Comparison of ENCODE assay signal across 8 mouse cellular contexts in genomic region chr17:28350466-28351352, GRCm38 (mm10). TPM values are rescaled to one million over a fixed set of nuclear protein-coding genes. Genes with fewer than 3 reads are reported as not detected.
DNase-seq lines count a peak whose midpoint lies in the region; ATAC-seq lines count a peak whose summit lies in the region.

Tead3 (minus strand) TSS chr17:28350817.

- 0 out of 2 replicates have a peak, but pooled peaks cover 10% of the 10 kb centered on the region for H3K27me3 ChIP-seq in forebrain, embryonic 14.5 days (replicated peaks; ENCODE audit: control insufficient read depth, insufficient read depth, low read length)
- no peaks in the 10 kb centered on the region for H3K27me3 ChIP-seq in limb, embryonic 11.5 days (ENCODE audit: control insufficient read depth, insufficient read depth, low read length)
- H3K27me3 ChIP-seq in midbrain, embryonic 12.5 days, result peaks cover 51% of the 10 kb centered on the region
- no peaks in the 10 kb centered on the region for H3K27me3 ChIP-seq in stomach, embryonic 14.5 days (ENCODE audit: control insufficient read depth, insufficient read depth, low read length)

- H3K9ac ChIP-seq in forebrain, embryonic 14.5 days (ENCODE audit: low read length), result peak within 1 kb of the TSS; percentile 65
- H3K9ac ChIP-seq in limb, embryonic 11.5 days (ENCODE audit: low read length), result peak within 1 kb of the TSS; percentile 93
- peak within 1 kb of the TSS; percentile 77 for H3K9ac ChIP-seq in midbrain, embryonic 12.5 days (replicated peaks)
- H3K9ac ChIP-seq in stomach, embryonic 14.5 days (replicated peaks; ENCODE audit: low read depth, low read length), result peak within 1 kb of the TSS; percentile 97

- peak within 1 kb of the TSS; percentile 59 for H3K4me3 ChIP-seq in forebrain, embryonic 14.5 days (ENCODE audit: low read depth, low read length)
- peak within 1 kb of the TSS; percentile 91 for H3K4me3 ChIP-seq in limb, embryonic 11.5 days (ENCODE audit: low read depth, low read length)
- H3K4me3 ChIP-seq in midbrain, embryonic 12.5 days, result peak within 1 kb of the TSS; percentile 63
- peak within 1 kb of the TSS; percentile 94 for H3K4me3 ChIP-seq in stomach, embryonic 14.5 days (ENCODE audit: low read depth, low read length)

- WGBS in forebrain, embryonic 14.5 days, result under 1% methylated on average over 54 of the region's 73 CpGs
- under 1% methylated on average over 49 of the region's 73 CpGs for WGBS in limb, embryonic 11.5 days
- under 1% methylated on average over 73 of the region's 73 CpGs for WGBS in midbrain, embryonic 12.5 days
- under 1% methylated on average over 65 of the region's 73 CpGs for WGBS in stomach, embryonic 14.5 days

- 0 out of 2 replicates have a peak within 1 kb of the TSS, but pooled peaks have one; percentile 15 for H3K27ac ChIP-seq in forebrain, embryonic 14.5 days (ENCODE audit: low read depth, low read length)
- H3K27ac ChIP-seq in limb, embryonic 11.5 days (replicated peaks; ENCODE audit: low read depth, low read length), result peak within 1 kb of the TSS; percentile 96
- H3K27ac ChIP-seq in midbrain, embryonic 12.5 days (replicated peaks), result peak within 1 kb of the TSS; percentile 65
- peak within 1 kb of the TSS; percentile 100 for H3K27ac ChIP-seq in stomach, embryonic 14.5 days (ENCODE audit: low read length)

- peak within 1 kb of the TSS; percentile 81 for H3K4me2 ChIP-seq in forebrain, embryonic 14.5 days (ENCODE audit: low read length)
- peak within 1 kb of the TSS; percentile 87 for H3K4me2 ChIP-seq in limb, embryonic 11.5 days (ENCODE audit: low read depth, severe bottlenecking)
- peak within 1 kb of the TSS; percentile 88 for H3K4me2 ChIP-seq in midbrain, embryonic 12.5 days (replicated peaks)
- peak within 1 kb of the TSS; percentile 76 for H3K4me2 ChIP-seq in stomach, embryonic 14.5 days (replicated peaks; ENCODE audit: low read depth, low read length)

- peaks cover 14% of the 10 kb centered on the region; the same call in 1 of the 2 replicates for H3K4me1 ChIP-seq in forebrain, embryonic 14.5 days (ENCODE audit: control insufficient read depth, insufficient read depth, low read length)
- peaks cover 45% of the 10 kb centered on the region for H3K4me1 ChIP-seq in limb, embryonic 11.5 days (ENCODE audit: control insufficient read depth, insufficient read depth, low read length)
- H3K4me1 ChIP-seq in midbrain, embryonic 12.5 days, result peaks cover 41% of the 10 kb centered on the region
- H3K4me1 ChIP-seq in stomach, embryonic 14.5 days (ENCODE audit: control insufficient read depth, insufficient read depth, low read length), result peaks cover 47% of the 10 kb centered on the region

- no peaks in the 10 kb centered on the region for H3K36me3 ChIP-seq in forebrain, embryonic 14.5 days (ENCODE audit: control insufficient read depth, insufficient read depth, low read length)
- H3K36me3 ChIP-seq in limb, embryonic 11.5 days (ENCODE audit: control insufficient read depth, insufficient read depth, low read length), result no peaks in the 10 kb centered on the region
- H3K36me3 ChIP-seq in midbrain, embryonic 12.5 days, result no peaks in the 10 kb centered on the region
- peaks cover 7% of the 10 kb centered on the region; the same call in 1 of the 2 replicates for H3K36me3 ChIP-seq in stomach, embryonic 14.5 days (ENCODE audit: control insufficient read depth, insufficient read depth, low read length)

- H3K9me3 ChIP-seq in forebrain, embryonic 14.5 days (replicated peaks; ENCODE audit: control insufficient read depth, low read length), result no peaks in the 10 kb centered on the region
- no peaks in the 10 kb centered on the region for H3K9me3 ChIP-seq in limb, embryonic 11.5 days (ENCODE audit: control insufficient read depth, low read length)
- H3K9me3 ChIP-seq in midbrain, embryonic 12.5 days, result no peaks in the 10 kb centered on the region
- H3K9me3 ChIP-seq in stomach, embryonic 14.5 days (ENCODE audit: control insufficient read depth, low read depth, low read length), result no peaks in the 10 kb centered on the region

- peak; percentile 89 for ATAC-seq in forebrain, embryonic 14.5 days
- peak; percentile 84 for ATAC-seq in limb, embryonic 11.5 days (ENCODE audit: insufficient number of reproducible peaks, low FRiP score, low TSS enrichment, low read depth)
- peak; percentile 78 for ATAC-seq in midbrain, embryonic 12.5 days (ENCODE audit: low FRiP score, low read depth)
- peak; percentile 86 for ATAC-seq in stomach, embryonic 14.5 days (ENCODE audit: insufficient number of reproducible peaks, insufficient read depth, low FRiP score, low read depth)
- ATAC-seq in erythroid progenitor cell, adult 5-6 weeks (replicated peaks; ENCODE audit: low FRiP score, poor library complexity, severe bottlenecking), result no peak

- peak; percentile 66 for DNase-seq in CD4-positive helper T cell, adult 2 months (ENCODE audit: low read depth, low spot score)
- peak; percentile 82 for DNase-seq in adipocyte (ENCODE audit: low spot score)
- peak; percentile 78 for DNase-seq in forebrain, embryonic 14.5 days (ENCODE audit: low spot score)
- peak; percentile 88 for DNase-seq in heart, postnatal 4 days
- peak; percentile 92 for DNase-seq in limb, embryonic 11.5 days (ENCODE audit: low spot score)

RNA-seq across cellular contexts. Expression of gene Tead3, which starts in this region (rescaled TPM):
- 1.8 and 2.4 TPM in 2 replicates for polyA plus RNA-seq in forebrain, embryonic 14.5 days (2014; fragmentation: Nextera tagmentation; extraction: Ambion mirVana)
- 10 to 100 TPM; 26.3 to 30.2 TPM for total RNA-seq in heart, postnatal 4 days (2021)
- 10.0 and 10.6 TPM in 2 replicates for polyA plus RNA-seq in limb, embryonic 11.5 days (2014; fragmentation: Nextera tagmentation; extraction: Ambion mirVana)
- 5.2 and 5.7 TPM in 2 replicates for polyA plus RNA-seq in midbrain, embryonic 12.5 days (2016; fragmentation: Nextera tagmentation; extraction: Ambion mirVana)
- 15.7 and 16.0 TPM in 2 replicates for polyA plus RNA-seq in stomach, embryonic 14.5 days (2014; fragmentation: Nextera tagmentation; extraction: Ambion mirVana)
- total RNA-seq in erythroid progenitor cell, adult 5-6 weeks (2015; ENCODE audit: low replicate concordance), result not detected in 2 replicates
- not detected in 2 replicates for total RNA-seq in erythroid progenitor cell, adult 5-6 weeks (2017; ENCODE audit: low replicate concordance)

Comparison
In these comparisons a context has a peak if more than half of its experiments do, and no peak if none do; other contexts are left out.
1. RNA of gene Tead3 (total RNA-seq): 26.3 to 30.2 TPM in heart, postnatal 4 days; not detected in erythroid progenitor cell, adult 5-6 weeks; every median in the first group is over 10 times any median in the second.
2. H3K27ac ChIP-seq: peak in every context shown above with its lines; median percentile 100 in stomach, embryonic 14.5 days; 96 in limb, embryonic 11.5 days; 65 in midbrain, embryonic 12.5 days; 15 in forebrain, embryonic 14.5 days.
3. Peak in every context shown above with its lines, with median percentiles within 50 percentile points of each other: DNase-seq, H3K4me2 ChIP-seq, H3K4me3 ChIP-seq and H3K9ac ChIP-seq.